Mouse (Mus musculus): ENCODE measurements around the gene Lrrc75a. TPM values are rescaled to one million over a fixed set of nuclear protein-coding genes. Genes with fewer than 3 reads are reported as not detected.

The Lrrc75a gene
- total and polyA plus RNA-seq, 2 experiments from 2014 or later: 6.4 to 29.7 TPM

DNA sequence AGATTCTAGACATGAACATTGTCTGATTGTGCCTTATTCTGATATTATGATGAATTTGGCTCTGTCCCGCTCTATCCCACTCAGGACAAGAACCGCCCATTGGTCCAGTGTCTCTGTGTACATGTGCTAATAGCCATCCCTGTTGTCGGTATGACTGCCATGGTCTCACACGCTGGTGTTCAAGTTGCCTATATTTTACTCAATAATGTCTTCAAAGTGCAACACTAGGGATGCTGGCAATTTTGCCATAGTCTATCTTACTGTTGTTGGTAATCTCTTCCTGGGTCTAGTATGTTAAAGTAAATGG, 27.9 kb upstream of the Lrrc75a start:
- H3K27me3 ChIP-seq (ENCODE audit: insufficient read depth, low read length): no peaks in the 10 kb centered on the region
- no peaks in the 10 kb centered on the region for H3K9me3 ChIP-seq (ENCODE audit: low read length)
- DNase-seq (ENCODE audit: low spot score) (no peak), ATAC-seq (peak; percentile 16; the same call in 1 of the 2 replicates)
- no peak overlapping the region for H3K4me2 ChIP-seq (ENCODE audit: low read depth, low read length)
- H3K4me1 ChIP-seq (ENCODE audit: insufficient read depth, low read length): no peaks in the 10 kb centered on the region
- no peak for TF ChIP-seq CTCF (IDR thresholded peaks at IDR 0.05; ENCODE audit: low read depth)
- no peak overlapping the region; the same call in 1 of the 2 replicates for H3K27ac ChIP-seq
- WGBS: 91% methylated on average over 4 of the region's 4 CpGs
- no peak overlapping the region for H3K9ac ChIP-seq (replicated peaks; ENCODE audit: low read length)
- H3K4me3 ChIP-seq (ENCODE audit: low read length): no peak overlapping the region
- no peaks in the 10 kb centered on the region for H3K36me3 ChIP-seq (ENCODE audit: insufficient read depth, low read length)

- Histone ChIP-seq H3K27ac (no peak overlapping the region; the same call in 1 of the 2 replicates), H3K27me3 (ENCODE audit: insufficient read depth, low read length) (no peaks in the 10 kb centered on the region), H3K4me1 (ENCODE audit: insufficient read depth, low read length) (no peaks in the 10 kb centered on the region), H3K9ac (replicated peaks; ENCODE audit: low read length) (peak overlapping the region; percentile 33; the same call in 1 of the 2 replicates), H3K36me3 (ENCODE audit: insufficient read depth, low read length) (no peaks in the 10 kb centered on the region), H3K9me3 (ENCODE audit: low read length) (no peaks in the 10 kb centered on the region), H3K4me2 (ENCODE audit: low read depth, low read length) (peak overlapping the region; percentile 45), H3K4me3 (ENCODE audit: low read length) (no peak overlapping the region; the same call in 1 of the 2 replicates)
- WGBS: 17% methylated on average over 17 of the region's 17 CpGs
- DNase-seq (ENCODE audit: low spot score) (peak; percentile 92), ATAC-seq (peak; percentile 95)
- peak; percentile 87 for TF ChIP-seq CTCF (IDR thresholded peaks at IDR 0.05; ENCODE audit: low read depth)
These were observed 27.4 kb upstream of the Lrrc75a start for GRCm38 (mm10) chr11:62675480-62676289.

DNA sequence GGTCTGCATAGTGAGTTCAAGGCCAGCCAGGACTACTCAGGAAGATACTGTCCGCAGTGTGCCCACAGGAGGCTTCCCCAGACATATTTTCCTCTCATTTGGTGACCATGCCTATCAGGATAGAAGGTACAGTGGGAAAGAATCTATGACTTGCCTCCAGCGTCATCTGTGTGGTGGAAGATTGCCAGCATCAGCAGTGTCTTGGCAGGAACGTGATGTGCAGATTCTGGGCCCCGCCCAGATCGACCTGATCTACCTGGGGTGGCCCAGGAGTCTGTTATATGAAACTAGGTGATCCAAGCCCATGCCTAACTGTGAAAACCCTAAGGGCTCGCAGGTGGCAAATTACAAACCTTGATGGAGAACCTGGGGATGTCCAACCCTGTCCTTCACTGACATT, 21.7 kb upstream of the Lrrc75a start:
- Histone ChIP-seq H3K27ac (no peak overlapping the region), H3K9ac (replicated peaks; ENCODE audit: low read length) (no peak overlapping the region), H3K36me3 (ENCODE audit: insufficient read depth, low read length) (no peaks in the 10 kb centered on the region), H3K4me2 (ENCODE audit: low read depth, low read length) (no peak overlapping the region), H3K4me1 (ENCODE audit: insufficient read depth, low read length) (no peaks in the 10 kb centered on the region; the same call in 1 of the 2 replicates), H3K4me3 (ENCODE audit: low read length) (no peak overlapping the region), H3K9me3 (ENCODE audit: low read length) (no peaks in the 10 kb centered on the region), H3K27me3 (ENCODE audit: insufficient read depth, low read length) (no peaks in the 10 kb centered on the region)
- no peak for TF ChIP-seq CTCF (IDR thresholded peaks at IDR 0.05; ENCODE audit: low read depth)
- DNase-seq (ENCODE audit: low spot score) (no peak), ATAC-seq (no peak)
- 77% methylated on average over 6 of the region's 6 CpGs for WGBS

- DNase-seq (ENCODE audit: low spot score) (peak; percentile 20), ATAC-seq (no peak)
- Histone ChIP-seq H3K4me2 (ENCODE audit: low read depth, low read length) (no peak overlapping the region), H3K4me1 (ENCODE audit: insufficient read depth, low read length) (no peaks in the 10 kb centered on the region; the same call in 1 of the 2 replicates), H3K27me3 (ENCODE audit: insufficient read depth, low read length) (no peaks in the 10 kb centered on the region), H3K9ac (replicated peaks; ENCODE audit: low read length) (no peak overlapping the region), H3K9me3 (ENCODE audit: low read length) (no peaks in the 10 kb centered on the region), H3K36me3 (ENCODE audit: insufficient read depth, low read length) (no peaks in the 10 kb centered on the region), H3K27ac (no peak overlapping the region), H3K4me3 (ENCODE audit: low read length) (no peak overlapping the region)
- TF ChIP-seq CTCF (IDR thresholded peaks at IDR 0.05; ENCODE audit: low read depth): no peak
- 46% methylated on average over 12 of the region's 12 CpGs for WGBS
These were observed 21.1 kb upstream of the Lrrc75a start for GRCm38 (mm10) chr11:62669471-62669870.

DNA sequence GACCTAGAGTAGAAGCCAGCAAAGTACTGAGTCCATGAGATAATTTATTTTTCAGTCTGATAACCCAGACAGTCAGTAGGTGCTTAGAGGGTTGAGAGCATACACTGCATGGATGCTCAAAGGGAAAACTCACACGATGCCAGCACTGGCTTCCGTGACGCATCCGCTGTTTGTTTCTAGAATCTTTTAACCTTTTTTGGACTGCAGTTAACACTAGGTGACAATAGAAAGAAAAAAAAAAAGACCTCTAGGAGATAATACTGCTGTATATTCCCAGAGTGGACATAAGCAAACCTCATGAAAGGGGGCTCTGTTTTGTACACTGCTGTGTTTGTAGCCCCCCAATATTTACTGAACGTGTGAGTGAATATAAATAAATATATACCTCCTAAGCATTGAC, 20.7 kb upstream of the Lrrc75a start:
- Histone ChIP-seq H3K9ac (replicated peaks; ENCODE audit: low read length) (no peak overlapping the region), H3K4me2 (ENCODE audit: low read depth, low read length) (no peak overlapping the region), H3K27ac (no peak overlapping the region), H3K9me3 (ENCODE audit: low read length) (no peaks in the 10 kb centered on the region), H3K27me3 (ENCODE audit: insufficient read depth, low read length) (no peaks in the 10 kb centered on the region), H3K36me3 (ENCODE audit: insufficient read depth, low read length) (no peaks in the 10 kb centered on the region), H3K4me1 (ENCODE audit: insufficient read depth, low read length) (no peaks in the 10 kb centered on the region; the same call in 1 of the 2 replicates), H3K4me3 (ENCODE audit: low read length) (no peak overlapping the region)
- no peak for ATAC-seq
- DNase-seq (ENCODE audit: low spot score): no peak
- WGBS: 83% methylated on average over 5 of the region's 5 CpGs
- no peak for TF ChIP-seq CTCF (IDR thresholded peaks at IDR 0.05; ENCODE audit: low read depth)

- no peak for DNase-seq (ENCODE audit: low spot score)
These were observed 15.9 kb upstream of the Lrrc75a start for GRCm38 (mm10) chr11:62664250-62664649.

DNA sequence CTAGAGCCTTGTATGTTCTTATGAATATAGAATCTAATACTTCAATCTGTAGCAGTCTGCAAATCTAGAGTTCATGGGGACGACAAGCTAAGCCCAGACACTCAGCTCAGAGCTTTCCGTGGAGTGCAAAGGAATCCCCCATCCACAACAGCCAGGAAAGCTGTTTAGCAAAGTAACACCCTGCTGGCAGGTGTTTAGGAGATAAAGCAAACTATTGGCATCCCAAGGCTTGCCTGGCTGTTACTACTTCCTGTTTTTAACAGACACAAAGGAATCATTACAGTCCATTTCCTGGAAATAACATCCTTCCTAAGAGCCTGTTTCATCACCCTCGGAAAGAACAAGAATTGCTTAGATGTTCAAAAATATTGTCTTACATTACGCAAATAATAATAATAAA, 12.6 kb upstream of the Lrrc75a start:
- DNase-seq (ENCODE audit: low spot score) (no peak), ATAC-seq (no peak)
- H3K4me1 ChIP-seq (ENCODE audit: insufficient read depth, low read length): no peaks in the 10 kb centered on the region
- no peaks in the 10 kb centered on the region for H3K27me3 ChIP-seq (ENCODE audit: insufficient read depth, low read length)
- H3K9me3 ChIP-seq (ENCODE audit: low read length): no peaks in the 10 kb centered on the region
- no peak overlapping the region for H3K9ac ChIP-seq (replicated peaks; ENCODE audit: low read length)
- no peak overlapping the region for H3K27ac ChIP-seq
- TF ChIP-seq CTCF (IDR thresholded peaks at IDR 0.05; ENCODE audit: low read depth): no peak
- WGBS: 51% methylated on average over 4 of the region's 4 CpGs
- no peak overlapping the region for H3K4me2 ChIP-seq (ENCODE audit: low read depth, low read length)
- H3K36me3 ChIP-seq (ENCODE audit: insufficient read depth, low read length): no peaks in the 10 kb centered on the region
- no peak overlapping the region for H3K4me3 ChIP-seq (ENCODE audit: low read length)

More at GRCm38 (mm10) chr11:62664250-62664649, 15.9 kb upstream of the Lrrc75a start:
- no peak for ATAC-seq
- H3K36me3 ChIP-seq (ENCODE audit: insufficient read depth, low read length): no peaks in the 10 kb centered on the region
- H3K9ac ChIP-seq (replicated peaks; ENCODE audit: low read length): no peak overlapping the region
- no peak overlapping the region for H3K27ac ChIP-seq
- no peak overlapping the region for H3K4me3 ChIP-seq (ENCODE audit: low read length)
- H3K4me1 ChIP-seq (ENCODE audit: insufficient read depth, low read length): no peaks in the 10 kb centered on the region
- H3K27me3 ChIP-seq (ENCODE audit: insufficient read depth, low read length): no peaks in the 10 kb centered on the region
- H3K9me3 ChIP-seq (ENCODE audit: low read length): no peaks in the 10 kb centered on the region
- 86% methylated on average over 6 of the region's 6 CpGs for WGBS
- no peak for TF ChIP-seq CTCF (IDR thresholded peaks at IDR 0.05; ENCODE audit: low read depth)
- H3K4me2 ChIP-seq (ENCODE audit: low read depth, low read length): no peak overlapping the region
